Comparison of ENCODE assay signal across 17 mouse cellular contexts in the genomic region with DNA sequence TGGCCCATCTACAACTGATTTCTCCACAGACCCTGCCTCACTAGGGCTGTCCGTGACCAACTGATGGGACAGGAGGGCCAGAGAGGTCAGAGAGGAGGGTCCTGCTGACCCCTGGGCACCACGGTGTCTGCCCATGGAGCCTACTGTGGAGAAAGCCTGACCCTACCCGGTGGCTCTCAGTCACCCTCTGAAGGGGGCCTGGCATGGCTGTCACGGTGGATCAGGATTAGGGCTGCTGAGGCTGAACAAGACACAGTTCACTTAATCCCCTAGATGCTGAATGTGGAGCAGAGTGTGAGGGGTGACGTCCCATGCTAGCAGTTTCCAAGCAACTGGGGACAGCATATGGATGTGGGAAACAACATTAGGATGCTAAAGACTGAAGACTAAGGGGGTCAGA. TPM values are rescaled to one million over a fixed set of nuclear protein-coding genes. Genes with fewer than 3 reads are reported as not detected.
"Had no signal": no experiment of that assay in that cellular context is flagged by ENCODE, and none has a peak within 500 bp of the region (broad histone marks: within the 10 kb centered on the region; RNA-seq: fewer than 3 reads in every experiment).

No protein-coding gene starts in this region.

- H3K27ac ChIP-seq: intestine, embryonic 15.5 days; layer of hippocampus, adult 2 months; limb, embryonic 10.5 days; liver, embryonic 15.5 days; macrophage; neural tube, embryonic 13.5 days had no signal

- H3K36me3 ChIP-seq: intestine, embryonic 15.5 days; limb, embryonic 10.5 days; liver, embryonic 15.5 days; neural tube, embryonic 13.5 days had no signal

- H3K27me3 ChIP-seq: intestine, embryonic 15.5 days; neural tube, embryonic 13.5 days had no signal

- ATAC-seq: intestine, embryonic 15.5 days had no signal

- H3K4me2 ChIP-seq: intestine, embryonic 15.5 days; liver, embryonic 11.5 days; liver, embryonic 15.5 days; lung, embryonic 14.5 days; neural tube, embryonic 13.5 days had no signal

- H3K9me3 ChIP-seq: intestine, embryonic 15.5 days; limb, embryonic 10.5 days; liver, embryonic 15.5 days; neural tube, embryonic 13.5 days had no signal

- H3K9ac ChIP-seq: intestine, embryonic 15.5 days; liver, embryonic 15.5 days; lung, embryonic 14.5 days; neural tube, embryonic 13.5 days had no signal

- DNase-seq: kidney, adult 18-20 months; kidney, postnatal 10 days; kidney, postnatal 4 days; lung, embryonic 14.5 days; lung, postnatal 14 days; right cerebral cortex, postnatal 4 days; spleen, adult 18-20 months; thymus, adult 18-20 months; thymus, postnatal 14 days had no signal

- H3K4me3 ChIP-seq: intestine, embryonic 15.5 days; layer of hippocampus, adult 2 months; limb, embryonic 10.5 days; liver, embryonic 15.5 days; neural tube, embryonic 13.5 days had no signal

RNA-seq across cellular contexts. Expression of gene Wfdc1, which starts 9.3 kb away (rescaled TPM):
- total RNA-seq: megakaryocyte-erythroid progenitor cell, adult 5-6 weeks had no signal
- polyA plus RNA-seq: macrophage had no signal

RNA-seq across cellular contexts. Expression of gene Atp2c2, which starts 24.4 kb away (rescaled TPM):
- polyA plus RNA-seq: macrophage had no signal

RNA-seq across cellular contexts. Expression of gene Kcng4, which starts 40.0 kb away (rescaled TPM):
- total RNA-seq: megakaryocyte-erythroid progenitor cell, adult 5-6 weeks had no signal
- polyA plus RNA-seq: limb, embryonic 10.5 days; liver, embryonic 11.5 days; liver, embryonic 15.5 days; lung, embryonic 14.5 days; macrophage; neural tube, embryonic 13.5 days had no signal
